Mouse (Mus musculus): ENCODE results near the gene Dad1. TPM values are rescaled to one million over a fixed set of nuclear protein-coding genes. Genes with fewer than 3 reads are reported as not detected.

Dad1 gene
- polyA plus RNA-seq, 1 experiment from 2014 or later, result 338 TPM

- H3K9me3 ChIP-seq (ENCODE audit: control insufficient read depth, low read length), result no peaks in the 10 kb centered on the region
- H3K27ac ChIP-seq (replicated peaks; ENCODE audit: low read depth, low read length), result no peak overlapping the region
- H3K27me3 ChIP-seq (ENCODE audit: control insufficient read depth, insufficient read depth, low read length), result no peaks in the 10 kb centered on the region
- H3K36me3 ChIP-seq (ENCODE audit: control insufficient read depth, insufficient read depth, low read length), result peaks cover 14% of the 10 kb centered on the region
- no peak overlapping the region for H3K9ac ChIP-seq (replicated peaks; ENCODE audit: low read length)
- H3K4me2 ChIP-seq (ENCODE audit: low read length), result no peak overlapping the region
- WGBS, result 93% methylated on average over 10 of the region's 10 CpGs
- DNase-seq (no peak), ATAC-seq (ENCODE audit: low FRiP score, low TSS enrichment) (no peak)
- H3K4me1 ChIP-seq (ENCODE audit: control insufficient read depth, insufficient read depth, low read length), result no peaks in the 10 kb centered on the region
- no peak overlapping the region for H3K4me3 ChIP-seq (replicated peaks; ENCODE audit: low read depth, low read length)
Measured at GRCm38 (mm10) chr14:54267966-54268365, 14.1 kb upstream of the Dad1 start.

- WGBS, result 76% methylated on average over 6 of the region's 6 CpGs
- H3K27ac ChIP-seq (replicated peaks; ENCODE audit: low read depth, low read length), result no peak overlapping the region
- no peak for ATAC-seq (ENCODE audit: low FRiP score, low TSS enrichment)
Measured at GRCm38 (mm10) chr14:54265951-54266350, 12.0 kb upstream of the Dad1 start.

GRCm38 (mm10) chr14:54265093-54265492 lies 11.2 kb upstream of the Dad1 start:
- Histone ChIP-seq H3K27ac (replicated peaks; ENCODE audit: low read depth, low read length) (no peak overlapping the region), H3K36me3 (ENCODE audit: control insufficient read depth, insufficient read depth, low read length) (peaks cover 14% of the 10 kb centered on the region), H3K4me3 (replicated peaks; ENCODE audit: low read depth, low read length) (no peak overlapping the region), H3K9ac (replicated peaks; ENCODE audit: low read length) (no peak overlapping the region), H3K4me1 (ENCODE audit: control insufficient read depth, insufficient read depth, low read length) (no peaks in the 10 kb centered on the region), H3K4me2 (ENCODE audit: low read length) (no peak overlapping the region), H3K9me3 (ENCODE audit: control insufficient read depth, low read length) (no peaks in the 10 kb centered on the region), H3K27me3 (ENCODE audit: control insufficient read depth, insufficient read depth, low read length) (no peaks in the 10 kb centered on the region)
- DNase-seq (no peak), ATAC-seq (ENCODE audit: low FRiP score, low TSS enrichment) (no peak)
- WGBS, result 37% methylated on average over 10 of the region's 10 CpGs

More at GRCm38 (mm10) chr14:54265951-54266350, 12.0 kb upstream of the Dad1 start:
- Histone ChIP-seq H3K4me3 (replicated peaks; ENCODE audit: low read depth, low read length) (no peak overlapping the region), H3K9ac (replicated peaks; ENCODE audit: low read length) (no peak overlapping the region), H3K27me3 (ENCODE audit: control insufficient read depth, insufficient read depth, low read length) (no peaks in the 10 kb centered on the region), H3K4me2 (ENCODE audit: low read length) (no peak overlapping the region), H3K36me3 (ENCODE audit: control insufficient read depth, insufficient read depth, low read length) (peaks cover 14% of the 10 kb centered on the region), H3K9me3 (ENCODE audit: control insufficient read depth, low read length) (no peaks in the 10 kb centered on the region), H3K4me1 (ENCODE audit: control insufficient read depth, insufficient read depth, low read length) (no peaks in the 10 kb centered on the region)
- no peak for DNase-seq

GRCm38 (mm10) chr14:54264231-54264630 lies 10.3 kb upstream of the Dad1 start:
- Histone ChIP-seq H3K36me3 (ENCODE audit: control insufficient read depth, insufficient read depth, low read length) (peaks cover 14% of the 10 kb centered on the region), H3K4me1 (ENCODE audit: control insufficient read depth, insufficient read depth, low read length) (peaks cover 8% of the 10 kb centered on the region; the same call in 1 of the 2 replicates), H3K27ac (replicated peaks; ENCODE audit: low read depth, low read length) (no peak overlapping the region), H3K4me3 (replicated peaks; ENCODE audit: low read depth, low read length) (no peak overlapping the region), H3K27me3 (ENCODE audit: control insufficient read depth, insufficient read depth, low read length) (no peaks in the 10 kb centered on the region), H3K4me2 (ENCODE audit: low read length) (no peak overlapping the region), H3K9ac (replicated peaks; ENCODE audit: low read length) (no peak overlapping the region), H3K9me3 (ENCODE audit: control insufficient read depth, low read length) (no peaks in the 10 kb centered on the region)
- ATAC-seq (ENCODE audit: low FRiP score, low TSS enrichment) (no peak), DNase-seq (no peak)
- 92% methylated on average over 7 of the region's 7 CpGs for WGBS

GRCm38 (mm10) chr14:54263099-54263498 lies 9.2 kb upstream of the Dad1 start:
- Histone ChIP-seq H3K36me3 (ENCODE audit: control insufficient read depth, insufficient read depth, low read length) (peaks cover 9% of the 10 kb centered on the region), H3K27ac (replicated peaks; ENCODE audit: low read depth, low read length) (no peak overlapping the region), H3K9ac (replicated peaks; ENCODE audit: low read length) (no peak overlapping the region), H3K4me3 (replicated peaks; ENCODE audit: low read depth, low read length) (no peak overlapping the region), H3K4me1 (ENCODE audit: control insufficient read depth, insufficient read depth, low read length) (peaks cover 8% of the 10 kb centered on the region; the same call in 1 of the 2 replicates), H3K4me2 (ENCODE audit: low read length) (no peak overlapping the region), H3K9me3 (ENCODE audit: control insufficient read depth, low read length) (no peaks in the 10 kb centered on the region), H3K27me3 (ENCODE audit: control insufficient read depth, insufficient read depth, low read length) (no peaks in the 10 kb centered on the region)
- ATAC-seq (ENCODE audit: low FRiP score, low TSS enrichment) (no peak), DNase-seq (no peak)
- 95% methylated on average over 6 of the region's 6 CpGs for WGBS

DNA sequence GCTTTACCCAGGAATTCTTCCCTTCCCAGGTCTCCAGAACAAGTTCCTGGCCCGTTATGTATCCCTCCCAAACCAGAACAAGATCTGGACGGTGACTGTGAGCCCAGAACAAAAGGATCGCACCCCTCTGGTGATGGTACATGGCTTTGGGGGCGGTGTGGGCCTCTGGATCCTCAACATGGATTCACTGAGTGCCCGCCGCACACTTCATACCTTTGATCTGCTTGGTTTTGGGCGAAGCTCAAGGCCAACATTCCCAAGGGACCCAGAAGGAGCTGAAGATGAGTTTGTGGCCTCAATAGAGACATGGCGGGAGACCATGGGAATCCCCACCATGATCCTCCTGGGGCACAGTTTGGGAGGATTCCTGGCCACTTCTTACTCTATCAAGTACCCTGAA lies 8.7 kb upstream of the Dad1 start:
- no peak for DNase-seq
- 87% methylated on average over 8 of the region's 8 CpGs for WGBS
- no peak for ATAC-seq (ENCODE audit: low FRiP score, low TSS enrichment)
- H3K4me3 ChIP-seq (replicated peaks; ENCODE audit: low read depth, low read length), result no peak overlapping the region
- H3K36me3 ChIP-seq (ENCODE audit: control insufficient read depth, insufficient read depth, low read length), result peaks cover 6% of the 10 kb centered on the region; the same call in 1 of the 2 replicates
- no peak overlapping the region for H3K27ac ChIP-seq (replicated peaks; ENCODE audit: low read depth, low read length)
- peaks cover 8% of the 10 kb centered on the region; the same call in 1 of the 2 replicates for H3K4me1 ChIP-seq (ENCODE audit: control insufficient read depth, insufficient read depth, low read length)
- no peaks in the 10 kb centered on the region for H3K9me3 ChIP-seq (ENCODE audit: control insufficient read depth, low read length)
- no peak overlapping the region for H3K4me2 ChIP-seq (ENCODE audit: low read length)
- H3K9ac ChIP-seq (replicated peaks; ENCODE audit: low read length), result no peak overlapping the region
- no peaks in the 10 kb centered on the region for H3K27me3 ChIP-seq (ENCODE audit: control insufficient read depth, insufficient read depth, low read length)

GRCm38 (mm10) chr14:54261386-54261785 lies 7.5 kb upstream of the Dad1 start:
- Histone ChIP-seq H3K27me3 (ENCODE audit: control insufficient read depth, insufficient read depth, low read length) (no peaks in the 10 kb centered on the region), H3K4me1 (ENCODE audit: control insufficient read depth, insufficient read depth, low read length) (peaks cover 8% of the 10 kb centered on the region; the same call in 1 of the 2 replicates), H3K9ac (replicated peaks; ENCODE audit: low read length) (no peak overlapping the region), H3K9me3 (ENCODE audit: control insufficient read depth, low read length) (no peaks in the 10 kb centered on the region), H3K36me3 (ENCODE audit: control insufficient read depth, insufficient read depth, low read length) (peaks cover 6% of the 10 kb centered on the region; the same call in 1 of the 2 replicates), H3K27ac (replicated peaks; ENCODE audit: low read depth, low read length) (no peak overlapping the region), H3K4me3 (replicated peaks; ENCODE audit: low read depth, low read length) (no peak overlapping the region), H3K4me2 (ENCODE audit: low read length) (no peak overlapping the region)
- WGBS, result 89% methylated on average over 2 of the region's 2 CpGs
- no peak for DNase-seq
- ATAC-seq (ENCODE audit: low FRiP score, low TSS enrichment), result no peak

- Histone ChIP-seq H3K4me3 (replicated peaks; ENCODE audit: low read depth, low read length) (no peak overlapping the region; the same call in 1 of the 2 replicates), H3K4me1 (ENCODE audit: control insufficient read depth, insufficient read depth, low read length) (peaks cover 9% of the 10 kb centered on the region; the same call in 1 of the 2 replicates), H3K9me3 (ENCODE audit: control insufficient read depth, low read length) (no peaks in the 10 kb centered on the region), H3K4me2 (ENCODE audit: low read length) (peak overlapping the region; percentile 66), H3K9ac (replicated peaks; ENCODE audit: low read length) (no peak overlapping the region), H3K27ac (replicated peaks; ENCODE audit: low read depth, low read length) (no peak overlapping the region), H3K27me3 (ENCODE audit: control insufficient read depth, insufficient read depth, low read length) (no peaks in the 10 kb centered on the region), H3K36me3 (ENCODE audit: control insufficient read depth, insufficient read depth, low read length) (peaks cover 6% of the 10 kb centered on the region; the same call in 1 of the 2 replicates)
- 85% methylated on average over 2 of the region's 2 CpGs for WGBS
- DNase-seq (no peak), ATAC-seq (ENCODE audit: low FRiP score, low TSS enrichment) (no peak)
Measured at GRCm38 (mm10) chr14:54260196-54260595, 6.3 kb upstream of the Dad1 start.

- DNase-seq, result no peak
- Histone ChIP-seq H3K36me3 (ENCODE audit: control insufficient read depth, insufficient read depth, low read length) (0 out of 2 replicates have a peak, but pooled peaks cover 6% of the 10 kb centered on the region), H3K9me3 (ENCODE audit: control insufficient read depth, low read length) (no peaks in the 10 kb centered on the region), H3K27ac (replicated peaks; ENCODE audit: low read depth, low read length) (no peak overlapping the region), H3K4me1 (ENCODE audit: control insufficient read depth, insufficient read depth, low read length) (peaks cover 14% of the 10 kb centered on the region), H3K27me3 (ENCODE audit: control insufficient read depth, insufficient read depth, low read length) (no peaks in the 10 kb centered on the region), H3K4me3 (replicated peaks; ENCODE audit: low read depth, low read length) (peak overlapping the region; percentile 48), H3K4me2 (ENCODE audit: low read length) (peak overlapping the region; percentile 66), H3K9ac (replicated peaks; ENCODE audit: low read length) (peak overlapping the region; percentile 51; the same call in 1 of the 2 replicates)
- ATAC-seq (ENCODE audit: low FRiP score, low TSS enrichment), result no peak
- 25% methylated on average over 8 of the region's 8 CpGs for WGBS
Measured at GRCm38 (mm10) chr14:54259722-54260085, 5.8 kb upstream of the Dad1 start.

Measured in midbrain, embryonic 14.5 days (tissue).